Mouse (Mus musculus) kidney, postnatal 4 days (tissue): Measurements from ENCODE around the gene Steap1.

Source experiments
- DNase-seq, 2 experiments: peaks; one replicate each; pipeline ENCODE4 v3.0.0; 2021; ENCODE audit warnings: mixed read lengths in 2 of 2

Gene Steap1

GRCm38 (mm10) chr5:5686973-5687372 is 62.2 kb downstream of the Steap1 start:
- DNase-seq, result no peak
